Mouse (Mus musculus): ENCODE measurements at regions not wholly inside any gene's neighbourhood (a gene's known extent, or its start where the extent isn't known, plus 50 kb on each side); places are given as distances from the start of the nearest gene placed in this dataset.
A peak's percentile ranks its signal among the peaks of the same experiment; 100 is the strongest.
"Not testable (repeated sequence)": the region's sequence is repeated elsewhere in the genome, so short reads cannot be mapped to it uniquely, and the experiment has no call there.

DNA sequence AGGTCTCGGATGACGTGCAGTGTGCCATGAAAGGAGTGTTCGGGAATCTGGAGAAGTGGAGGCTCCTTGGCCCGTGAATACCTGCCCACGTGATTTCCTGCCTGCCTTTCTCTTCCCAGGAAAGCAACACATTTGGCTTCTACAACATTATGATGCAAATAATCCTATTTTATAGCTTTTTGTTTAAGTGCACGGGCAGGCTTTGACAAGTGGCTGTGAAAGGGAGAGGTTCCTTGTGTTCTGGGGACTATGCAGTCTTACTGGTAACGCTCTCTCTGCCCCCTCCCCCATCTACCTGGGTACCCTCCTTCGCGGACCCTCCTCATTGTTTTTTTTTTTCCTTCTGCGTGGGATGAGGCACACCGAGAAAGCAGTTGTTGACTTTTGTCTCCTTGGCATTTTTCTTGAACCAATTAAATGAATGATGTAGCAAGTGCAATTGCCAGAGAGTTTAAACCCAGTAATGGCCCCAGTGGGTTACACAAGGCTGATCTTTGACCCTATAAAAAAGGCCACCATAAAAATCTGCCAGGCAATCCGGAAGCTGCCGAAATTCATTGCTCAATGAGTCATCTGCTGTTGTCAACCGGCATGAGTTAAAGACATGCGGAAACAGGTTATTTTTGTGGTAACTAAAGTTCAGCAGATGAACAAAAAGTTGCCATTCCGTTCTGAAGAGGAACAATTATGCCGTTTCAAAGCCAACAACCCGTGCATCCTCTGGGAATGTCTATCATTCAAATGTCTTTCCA is 90.7 kb downstream of the Dusp6 start:
- DNase-seq (ENCODE audit: low read depth), result peak; percentile 22
- TF ChIP-seq POLR2A (IDR thresholded peaks at IDR 0.05; ENCODE audit: borderline replicate concordance, extremely low read depth, insufficient read depth, insufficient read length, poor library complexity, severe bottlenecking) (no peak), CTCF (IDR thresholded peaks at IDR 0.05; ENCODE audit: borderline replicate concordance, extremely low read depth, insufficient read depth, insufficient read length) (no peak)

DNA sequence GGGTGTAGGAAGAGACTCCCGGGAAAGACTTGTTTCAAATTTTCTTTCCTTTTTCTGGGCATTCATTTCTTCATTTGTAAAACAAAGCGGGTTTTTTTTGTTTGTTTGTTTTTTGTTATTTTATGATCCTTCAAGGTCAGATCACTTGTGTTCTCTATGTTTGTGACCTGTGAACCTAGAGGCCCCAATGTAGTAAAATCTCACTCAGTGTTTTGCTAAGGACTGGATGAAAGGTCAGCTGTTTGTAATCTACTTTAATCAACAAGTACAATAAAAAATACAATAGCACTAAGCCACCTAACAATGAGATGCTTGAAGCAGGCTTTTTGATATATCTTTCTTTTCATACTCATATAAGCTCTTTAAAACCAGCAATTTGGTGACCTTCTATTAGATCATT is 91.3 kb downstream of the Dusp6 start:
- no peak for TF ChIP-seq CTCF (IDR thresholded peaks at IDR 0.05; ENCODE audit: borderline replicate concordance, extremely low read depth, insufficient read depth, insufficient read length)
- no peak for TF ChIP-seq POLR2A (IDR thresholded peaks at IDR 0.05; ENCODE audit: borderline replicate concordance, extremely low read depth, insufficient read depth, insufficient read length, poor library complexity, severe bottlenecking)
- no peak for DNase-seq (ENCODE audit: low read depth)

- no peak for DNase-seq (ENCODE audit: low read depth)
- TF ChIP-seq POLR2A (IDR thresholded peaks at IDR 0.05; ENCODE audit: borderline replicate concordance, extremely low read depth, insufficient read depth, insufficient read length, poor library complexity, severe bottlenecking) (no peak), CTCF (IDR thresholded peaks at IDR 0.05; ENCODE audit: borderline replicate concordance, extremely low read depth, insufficient read depth, insufficient read length) (no peak)
Measured at GRCm38 (mm10) chr10:99355303-99355702, 92.3 kb downstream of the Dusp6 start.

- no peak for DNase-seq (ENCODE audit: low read depth)
- TF ChIP-seq CTCF (IDR thresholded peaks at IDR 0.05; ENCODE audit: borderline replicate concordance, extremely low read depth, insufficient read depth, insufficient read length), result no peak
- TF ChIP-seq POLR2A (IDR thresholded peaks at IDR 0.05; ENCODE audit: borderline replicate concordance, extremely low read depth, insufficient read depth, insufficient read length, poor library complexity, severe bottlenecking), result no peak
Measured at GRCm38 (mm10) chr10:99356221-99356620, 93.2 kb downstream of the Dusp6 start.

- DNase-seq (ENCODE audit: low read depth), result no peak
- TF ChIP-seq CTCF (IDR thresholded peaks at IDR 0.05; ENCODE audit: borderline replicate concordance, extremely low read depth, insufficient read depth, insufficient read length) (no peak), POLR2A (IDR thresholded peaks at IDR 0.05; ENCODE audit: borderline replicate concordance, extremely low read depth, insufficient read depth, insufficient read length, poor library complexity, severe bottlenecking) (no peak)
Measured at GRCm38 (mm10) chr10:99356883-99357282, 93.9 kb downstream of the Dusp6 start.

- TF ChIP-seq POLR2A (IDR thresholded peaks at IDR 0.05; ENCODE audit: borderline replicate concordance, extremely low read depth, insufficient read depth, insufficient read length, poor library complexity, severe bottlenecking), result no peak
- no peak for TF ChIP-seq CTCF (IDR thresholded peaks at IDR 0.05; ENCODE audit: borderline replicate concordance, extremely low read depth, insufficient read depth, insufficient read length)
- DNase-seq (ENCODE audit: low read depth), result no peak
Measured at GRCm38 (mm10) chr10:99357347-99357746, 94.3 kb downstream of the Dusp6 start.

DNA sequence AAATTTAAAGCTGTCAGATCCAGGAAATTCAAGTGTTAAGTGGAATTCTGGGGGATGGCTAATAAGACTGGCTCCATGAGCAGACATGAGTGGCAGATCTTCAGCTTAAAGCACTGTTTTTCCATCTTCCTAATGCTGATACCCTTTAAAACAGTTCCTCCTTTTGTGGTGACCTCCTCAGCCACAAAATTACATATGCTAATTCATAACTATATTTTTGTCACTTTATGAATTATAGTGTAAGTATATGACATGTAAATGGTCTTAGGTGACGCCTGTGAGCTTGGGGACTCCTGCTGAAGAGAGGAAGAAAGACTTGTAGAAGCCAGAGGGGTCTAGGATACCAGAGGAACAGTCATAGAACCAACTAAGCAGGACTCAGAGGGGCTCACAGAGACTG is 95.2 kb downstream of the Dusp6 start:
- DNase-seq (ENCODE audit: low read depth), result no peak
- no peak for TF ChIP-seq POLR2A (IDR thresholded peaks at IDR 0.05; ENCODE audit: borderline replicate concordance, extremely low read depth, insufficient read depth, insufficient read length, poor library complexity, severe bottlenecking)
- no peak for TF ChIP-seq CTCF (IDR thresholded peaks at IDR 0.05; ENCODE audit: borderline replicate concordance, extremely low read depth, insufficient read depth, insufficient read length)

DNA sequence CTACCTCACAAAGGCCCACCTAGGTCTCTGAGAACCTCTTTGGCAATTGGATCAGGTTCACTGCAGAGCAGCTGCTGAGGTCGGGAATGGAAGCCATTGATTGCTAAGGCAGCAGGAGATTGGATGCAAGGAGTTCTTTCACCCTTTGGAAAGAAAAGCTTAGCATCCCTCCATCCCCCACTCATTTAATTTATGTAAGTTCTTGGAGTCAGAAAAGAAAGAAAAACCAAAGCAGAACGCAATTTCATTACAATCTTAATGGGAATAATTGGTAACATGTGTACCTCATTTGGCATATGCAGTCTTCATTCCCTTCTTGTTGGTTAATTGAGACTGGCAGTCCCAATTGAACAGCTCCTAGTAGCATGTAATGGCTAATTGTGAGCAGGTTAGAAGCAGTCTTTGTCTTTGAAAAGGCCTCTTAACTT is 96.4 kb downstream of the Dusp6 start:
- peak; percentile 86 for DNase-seq (ENCODE audit: low read depth)
- TF ChIP-seq CTCF (IDR thresholded peaks at IDR 0.05; ENCODE audit: borderline replicate concordance, extremely low read depth, insufficient read depth, insufficient read length) (no peak), POLR2A (IDR thresholded peaks at IDR 0.05; ENCODE audit: borderline replicate concordance, extremely low read depth, insufficient read depth, insufficient read length, poor library complexity, severe bottlenecking) (no peak)

- DNase-seq (ENCODE audit: low read depth), result not testable (repeated sequence)
Measured at GRCm38 (mm10) chr10:99360601-99361000, 97.6 kb downstream of the Dusp6 start.

DNA sequence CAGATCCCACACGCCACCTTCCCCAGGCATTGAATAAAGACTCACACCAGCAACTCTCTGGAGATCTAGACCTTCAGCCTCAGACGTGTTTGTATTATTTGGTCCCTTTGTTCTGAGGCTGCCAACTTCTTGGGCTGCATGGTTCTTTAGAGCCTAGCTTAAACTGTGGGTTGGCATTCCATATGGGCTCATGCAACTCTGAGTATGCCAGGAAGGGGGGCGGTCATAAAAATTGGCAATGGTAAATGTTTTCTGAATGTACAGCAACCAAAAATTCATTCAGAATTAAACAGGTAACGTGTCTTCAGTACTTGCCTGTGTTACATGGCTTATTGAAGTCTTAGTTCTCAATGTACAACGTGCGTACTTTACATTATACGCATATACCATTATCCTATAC is 103.1 kb downstream of the Dusp6 start:
- no peak for DNase-seq (ENCODE audit: low read depth)
- TF ChIP-seq POLR2A (IDR thresholded peaks at IDR 0.05; ENCODE audit: borderline replicate concordance, extremely low read depth, insufficient read depth, insufficient read length, poor library complexity, severe bottlenecking) (no peak), CTCF (IDR thresholded peaks at IDR 0.05; ENCODE audit: borderline replicate concordance, extremely low read depth, insufficient read depth, insufficient read length) (no peak)

DNA sequence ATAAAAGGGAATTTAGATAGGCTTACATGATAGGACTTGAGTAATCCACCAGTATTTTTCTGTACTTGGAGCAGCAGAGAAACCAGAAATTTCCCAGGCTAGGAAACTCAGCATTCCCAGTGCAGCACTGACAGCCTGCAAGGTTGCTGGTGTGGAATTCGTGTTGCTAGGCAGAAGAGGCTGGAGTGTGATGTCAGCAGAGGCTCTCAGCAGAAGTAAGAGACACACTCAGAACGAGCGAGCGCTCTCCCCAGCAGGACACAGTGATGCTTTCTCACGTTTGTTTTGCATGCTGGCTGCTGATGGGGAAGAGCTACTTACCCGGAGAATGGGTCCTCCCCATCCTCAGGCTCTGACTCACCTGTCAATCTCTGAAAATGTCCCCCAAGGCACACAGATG is 104.7 kb downstream of the Dusp6 start:
- no peak for TF ChIP-seq POLR2A (IDR thresholded peaks at IDR 0.05; ENCODE audit: borderline replicate concordance, extremely low read depth, insufficient read depth, insufficient read length, poor library complexity, severe bottlenecking)
- no peak for TF ChIP-seq CTCF (IDR thresholded peaks at IDR 0.05; ENCODE audit: borderline replicate concordance, extremely low read depth, insufficient read depth, insufficient read length)

DNA sequence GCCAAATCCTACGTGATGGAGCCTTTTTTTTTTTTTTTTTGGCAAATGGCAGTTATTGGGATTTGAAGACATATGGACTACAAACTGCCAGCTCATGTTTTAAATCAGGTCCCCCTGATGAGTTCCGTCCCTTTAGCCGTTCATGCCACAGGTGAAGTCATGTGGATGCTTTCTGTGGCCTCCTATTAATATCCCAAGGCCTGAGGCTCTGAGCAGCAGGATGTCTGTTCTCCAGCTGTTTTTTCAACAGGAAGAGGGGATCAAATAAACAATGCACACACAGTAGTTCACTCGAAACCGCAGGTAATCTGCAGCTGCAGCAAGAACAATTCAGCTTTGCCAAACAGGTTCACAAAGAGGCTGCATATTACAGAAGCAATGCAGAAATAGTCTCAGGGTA is 112.1 kb downstream of the Dusp6 start:
- TF ChIP-seq CTCF (IDR thresholded peaks at IDR 0.05; ENCODE audit: borderline replicate concordance, extremely low read depth, insufficient read depth, insufficient read length), result no peak
- TF ChIP-seq POLR2A (IDR thresholded peaks at IDR 0.05; ENCODE audit: borderline replicate concordance, extremely low read depth, insufficient read depth, insufficient read length, poor library complexity, severe bottlenecking), result no peak
- peak; percentile 39 for DNase-seq (ENCODE audit: low read depth)

More for the DNA sequence above, 104.7 kb downstream of the Dusp6 start:
- DNase-seq (ENCODE audit: low read depth), result peak; percentile 45
